Mouse (Mus musculus) liver, postnatal 0 days (tissue): Measurements from ENCODE around the gene Rnf41. TPM values are rescaled to one million over a fixed set of nuclear protein-coding genes. Genes with fewer than 3 reads are reported as not detected.

Source experiments
- ATAC-seq: fragments of 200-750 bp; cut with Nextera tagmentation; 2 replicates; pipeline ENCODE4 v1.8.0; 2017; ENCODE audit warnings: mild to moderate bottlenecking, moderate library complexity
- DNase-seq: peaks from one replicate; pipeline ENCODE4 v3.0.0-alpha.2; 2016
- H3K27ac ChIP-seq: fragments of 300-500 bp; sonication (generic); 2 replicates; pipeline ENCODE4 v1.5.1; 2014; ENCODE audit warnings: antibody characterized with exemption, moderate library complexity, mild to moderate bottlenecking, low read depth
- H3K27me3 ChIP-seq: fragments of 300-500 bp; sonication (generic); 2 replicates; pipeline ENCODE4 v1.6.1; 2014; ENCODE audit warnings: low read length, control low read depth, mixed read lengths; ENCODE audit not compliant: insufficient read depth
- H3K36me3 ChIP-seq: fragments of 300-500 bp; sonication (generic); replicated peaks from 2 replicates; pipeline ENCODE4 v1.6.1; 2014; ENCODE audit warnings: mild to moderate bottlenecking, control low read depth, low read length, moderate library complexity, mixed read lengths; ENCODE audit not compliant: insufficient read depth
- H3K4me1 ChIP-seq: fragments of 300-500 bp; sonication (generic); 2 replicates; pipeline ENCODE4 v1.6.1; 2014; ENCODE audit warnings: antibody characterized with exemption, mild to moderate bottlenecking, control low read depth; ENCODE audit not compliant: insufficient read depth
- H3K4me2 ChIP-seq: fragments of 300-500 bp; sonication (generic); 2 replicates; pipeline ENCODE4 v1.6.1; 2014; ENCODE audit warnings: low read depth, mild to moderate bottlenecking, low read length, moderate library complexity, mixed read lengths
- H3K4me3 ChIP-seq: fragments of 300-500 bp; sonication (generic); 2 replicates; pipeline ENCODE4 v1.5.1; 2014; ENCODE audit warnings: low read depth, low read length
- H3K9ac ChIP-seq: fragments of 300-500 bp; sonication (generic); replicated peaks from 2 replicates; pipeline ENCODE4 v1.6.1; 2014; ENCODE audit warnings: mild to moderate bottlenecking, moderate library complexity
- H3K9me3 ChIP-seq: fragments of 300-500 bp; sonication (generic); 2 replicates; pipeline ENCODE4 v1.6.1; 2016; ENCODE audit warnings: mild to moderate bottlenecking, control low read depth, low read length, mixed read lengths
- CTCF ChIP-seq: sonication (generic); IDR thresholded peaks from 2 replicates; pipeline ENCODE4 v1.5.1; 2016; ENCODE audit warnings: antibody characterized with exemption, low read depth
- EP300 ChIP-seq: IDR thresholded peaks from 2 replicates; pipeline ENCODE4 v1.6.1; 2016; ENCODE audit warnings: antibody characterized with exemption, low read depth, mild to moderate bottlenecking
- WGBS: fragments of 180-500 bp; shearing (Covaris S2); extraction: QIAGEN DNeasy Blood & Tissue Kit; methylation state at CpG from one replicate; pipeline ENCODE4 v1.1.7; 2014; ENCODE audit not compliant: insufficient replicate concordance; 5-methylcytosine and 5-hydroxymethylcytosine counted together
- polyA plus RNA-seq: library from polyadenylated mRNA; unstranded; fragments of >200 nt; fragmentation: Nextera tagmentation; extraction: Ambion mirVana; gene quantifications from 2 replicates; pipeline ENCODE4 v1.2.1, GENCODE M21; 2015

The Rnf41 gene
- polyA plus RNA-seq, 1 experiment from 2014 or later: 7.2 TPM

DNA sequence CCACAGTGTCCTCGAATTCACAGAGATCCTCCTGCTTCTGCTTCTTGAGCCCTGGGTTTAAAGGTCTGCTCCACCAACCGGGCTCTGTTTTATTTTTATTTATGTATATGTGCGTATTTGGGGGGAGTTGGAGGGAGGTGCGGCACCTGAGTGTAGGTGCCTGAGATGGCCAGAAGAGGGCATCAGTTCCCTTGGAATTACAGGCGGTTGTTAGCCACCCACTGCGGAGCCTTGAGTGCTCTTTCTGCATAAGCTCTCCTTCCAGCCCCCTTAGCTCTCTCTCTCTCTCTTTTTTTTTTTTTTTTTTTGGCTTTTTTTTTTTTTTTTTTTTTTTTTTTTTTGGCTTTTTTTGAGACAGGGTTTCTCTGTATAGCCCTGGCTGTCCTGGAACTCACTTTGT is 37.1 kb upstream of the Rnf41 start:
- H3K4me2 ChIP-seq: no peak overlapping the region
- 0 out of 2 replicates have a peak, but pooled peaks cover 6% of the 10 kb centered on the region for H3K36me3 ChIP-seq
- peak; percentile 52 for TF ChIP-seq CTCF
- no peak for TF ChIP-seq EP300
- peaks cover 23% of the 10 kb centered on the region for H3K4me1 ChIP-seq
- 78% methylated on average over 6 of the region's 6 CpGs for WGBS
- no peak overlapping the region for H3K27ac ChIP-seq
- H3K4me3 ChIP-seq: no peak overlapping the region
- no peak overlapping the region for H3K9ac ChIP-seq
- DNase-seq (no peak), ATAC-seq (no peak)
- no peaks in the 10 kb centered on the region for H3K9me3 ChIP-seq
- H3K27me3 ChIP-seq: no peaks in the 10 kb centered on the region

DNA sequence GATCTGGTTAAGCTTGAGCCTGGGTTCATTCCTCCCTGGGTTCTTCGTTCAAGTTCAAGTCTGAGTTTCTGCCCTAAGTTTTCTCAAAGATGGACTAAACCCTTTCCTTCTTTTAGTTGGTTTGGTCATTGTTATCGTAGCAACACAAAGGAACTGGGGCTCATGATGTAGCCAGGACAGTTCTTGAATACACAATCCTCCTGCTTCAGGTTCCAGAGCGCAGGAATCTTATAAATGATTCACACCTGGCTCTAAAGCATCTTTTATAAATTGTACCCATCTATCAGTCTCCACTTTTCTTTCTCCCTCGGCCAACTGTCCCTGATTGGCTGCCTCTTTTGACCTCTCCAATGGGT is 35.4 kb upstream of the Rnf41 start:
- H3K4me3 ChIP-seq: peak overlapping the region; percentile 96
- TF ChIP-seq EP300 (no peak), CTCF (no peak)
- no peaks in the 10 kb centered on the region for H3K27me3 ChIP-seq
- whole genome bisulfite sequencing: 59% methylated on average over 4 of the region's 4 CpGs
- DNase-seq: no peak
- no peaks in the 10 kb centered on the region for H3K9me3 ChIP-seq
- peaks cover 15% of the 10 kb centered on the region; the same call in 1 of the 2 replicates for H3K36me3 ChIP-seq
- H3K9ac ChIP-seq: peak overlapping the region; percentile 97
- H3K27ac ChIP-seq: peak overlapping the region; percentile 80
- peaks cover 19% of the 10 kb centered on the region for H3K4me1 ChIP-seq
- H3K4me2 ChIP-seq: peak overlapping the region; percentile 92
- ATAC-seq: no peak

DNA sequence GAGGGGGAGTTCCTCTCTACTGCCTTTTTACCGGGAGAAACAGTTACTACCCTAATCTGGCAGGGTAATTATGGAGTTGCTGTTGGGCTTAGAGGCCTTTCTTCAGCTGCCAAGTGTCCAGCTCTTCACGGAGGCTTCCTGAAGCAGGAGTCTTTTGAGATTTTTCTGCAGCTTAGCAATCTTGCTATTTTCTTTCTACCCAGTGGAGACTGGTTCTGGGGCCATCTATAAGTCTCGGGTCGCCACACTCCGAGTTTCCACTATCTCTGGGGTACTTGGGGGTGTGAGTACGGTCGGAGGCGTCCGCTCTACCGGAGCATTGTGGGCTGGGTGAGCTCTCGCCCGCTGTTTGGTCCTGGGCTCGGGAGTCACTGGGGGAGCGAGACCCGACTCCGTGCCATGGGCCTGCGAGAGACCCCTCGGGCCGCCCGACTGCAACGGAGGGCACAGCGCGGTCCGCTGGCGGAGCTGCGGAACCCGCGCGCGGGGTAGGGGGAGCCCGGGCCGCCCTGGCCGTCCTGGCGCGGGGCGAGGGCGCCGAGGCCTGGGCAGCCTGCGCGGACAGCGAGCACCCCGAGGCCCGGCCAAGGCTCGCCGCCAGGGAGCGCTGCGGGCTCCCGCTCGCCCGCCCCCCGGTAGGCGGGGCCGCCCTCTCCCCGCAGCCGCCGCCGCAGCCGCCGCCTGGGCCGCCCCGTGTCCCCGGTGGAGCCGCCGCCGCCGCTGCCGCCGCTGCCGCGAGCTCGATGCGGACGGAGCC is 34.8 kb upstream of the Rnf41 start, which contains the start of gene Ankrd52:
TSS of gene Ankrd52 (plus strand) at position 661 of the 757 bp plus-strand sequence.
- no peaks in the 10 kb centered on the region for H3K27me3 ChIP-seq
- H3K9ac ChIP-seq: peak within 1 kb of the TSS; percentile 97
- DNase-seq: peak; percentile 91
- H3K4me2 ChIP-seq: peak within 1 kb of the TSS; percentile 92
- peak within 1 kb of the TSS; percentile 80 for H3K27ac ChIP-seq
- ATAC-seq: peak; percentile 93
- peak within 1 kb of the TSS; percentile 96 for H3K4me3 ChIP-seq
- under 1% methylated on average over 37 of the region's 73 CpGs for WGBS
- H3K9me3 ChIP-seq: no peaks in the 10 kb centered on the region
- peaks cover 19% of the 10 kb centered on the region for H3K4me1 ChIP-seq
- peaks cover 19% of the 10 kb centered on the region for H3K36me3 ChIP-seq
- TF ChIP-seq EP300: no peak
- TF ChIP-seq CTCF: peak; percentile 53

DNA sequence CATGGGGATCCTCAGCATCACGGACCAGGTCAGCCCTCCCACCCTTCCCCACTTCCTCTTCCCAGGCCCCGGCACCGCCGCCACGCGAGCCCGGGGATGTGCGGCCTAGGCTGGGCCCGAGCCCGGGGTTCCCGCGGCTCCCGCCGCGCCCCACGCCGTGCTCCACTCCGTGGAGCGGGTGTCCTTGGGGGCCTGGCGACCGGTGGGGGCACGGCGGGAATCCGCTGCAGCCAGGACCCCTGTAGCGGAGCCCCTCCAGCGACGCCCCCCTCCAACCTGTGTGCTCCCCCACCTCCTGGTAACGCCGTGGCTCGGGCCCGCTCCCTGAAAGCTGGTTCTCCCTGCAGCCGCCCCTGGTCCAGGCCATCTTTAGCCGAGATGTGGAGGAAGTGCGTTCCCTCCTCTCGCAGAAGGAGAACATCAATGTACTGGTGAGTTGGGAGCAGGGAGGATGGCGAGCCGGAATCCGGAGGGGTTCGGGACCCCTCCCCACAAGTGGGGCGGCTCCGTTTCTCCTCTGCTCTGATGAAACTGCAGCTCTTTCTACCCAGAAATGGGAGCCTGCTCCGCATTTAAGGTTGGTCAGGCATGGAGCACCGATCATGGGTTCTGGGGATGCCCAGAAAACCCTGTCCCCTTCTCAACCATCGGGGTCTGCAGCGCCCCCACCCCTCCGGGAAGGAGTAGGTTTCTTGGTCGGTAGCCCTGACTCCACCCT is 34.1 kb upstream of the Rnf41 start:
- DNase-seq: no peak
- Histone ChIP-seq H3K9ac (peak overlapping the region; percentile 97), H3K4me3 (peak overlapping the region; percentile 96), H3K27ac (peak overlapping the region; percentile 80), H3K27me3 (no peaks in the 10 kb centered on the region), H3K36me3 (peaks cover 25% of the 10 kb centered on the region), H3K4me2 (peak overlapping the region; percentile 92), H3K4me1 (peaks cover 19% of the 10 kb centered on the region), H3K9me3 (no peaks in the 10 kb centered on the region)
- under 1% methylated on average over 29 of the region's 47 CpGs for WGBS
- TF ChIP-seq EP300: no peak
- TF ChIP-seq CTCF: no peak
- peak; percentile 74 for ATAC-seq

DNA sequence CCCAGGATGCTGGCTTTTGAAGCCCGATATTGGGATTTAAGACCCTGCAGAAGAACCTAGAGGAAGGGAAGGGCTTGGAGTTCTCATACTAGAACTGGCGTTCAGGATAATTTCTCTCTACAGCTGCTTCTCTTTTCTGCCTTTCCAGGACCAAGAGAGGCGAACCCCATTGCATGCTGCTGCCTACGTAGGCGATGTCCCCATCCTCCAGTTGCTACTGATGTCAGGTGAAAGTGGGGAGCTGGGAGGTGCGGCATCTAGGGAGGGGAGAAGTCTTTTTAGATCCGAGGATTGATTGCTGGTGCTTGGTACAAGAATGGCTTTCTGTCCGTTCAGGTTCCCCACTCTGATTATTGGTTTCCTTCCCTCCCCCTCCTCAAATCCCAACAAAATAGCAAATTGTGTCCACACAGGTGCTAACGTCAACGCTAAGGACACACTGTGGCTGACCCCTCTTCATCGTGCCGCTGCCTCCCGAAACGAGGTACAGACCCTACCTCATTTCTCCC is 33.5 kb upstream of the Rnf41 start:
- 65% methylated on average over 14 of the region's 14 CpGs for whole genome bisulfite sequencing
- peak overlapping the region; percentile 92 for H3K4me2 ChIP-seq
- ATAC-seq: no peak
- peaks cover 19% of the 10 kb centered on the region for H3K4me1 ChIP-seq
- peak overlapping the region; percentile 97 for H3K9ac ChIP-seq
- H3K27me3 ChIP-seq: no peaks in the 10 kb centered on the region
- no peak for DNase-seq
- no peak overlapping the region; the same call in 1 of the 2 replicates for H3K27ac ChIP-seq
- H3K36me3 ChIP-seq: peaks cover 31% of the 10 kb centered on the region
- H3K9me3 ChIP-seq: no peaks in the 10 kb centered on the region
- peak overlapping the region; percentile 96 for H3K4me3 ChIP-seq
- TF ChIP-seq CTCF: no peak
- TF ChIP-seq EP300: no peak

DNA sequence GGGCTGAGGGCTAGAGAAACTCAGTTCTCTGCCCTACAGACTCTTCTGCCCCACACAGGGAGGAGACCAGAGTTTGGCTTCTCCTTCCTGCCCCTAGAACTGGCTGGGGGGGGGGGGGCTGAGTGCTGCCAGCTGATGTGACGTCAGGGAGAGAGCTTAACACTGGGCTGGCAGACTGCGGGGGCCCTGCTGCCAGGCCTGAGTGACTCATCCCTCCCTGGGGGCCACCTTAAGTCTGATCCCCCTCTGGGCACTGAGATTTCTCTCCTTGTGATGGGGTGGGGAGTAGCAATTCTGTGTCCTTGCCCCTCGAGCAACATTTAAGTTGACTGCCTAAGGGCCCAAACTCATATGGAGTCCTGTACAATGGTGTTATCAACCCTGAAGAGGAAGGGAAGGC is 33.0 kb upstream of the Rnf41 start:
- Histone ChIP-seq H3K27ac (no peak overlapping the region; the same call in 1 of the 2 replicates), H3K9ac (peak overlapping the region; percentile 97; the same call in 1 of the 2 replicates), H3K27me3 (no peaks in the 10 kb centered on the region), H3K4me3 (no peak overlapping the region), H3K4me2 (no peak overlapping the region; the same call in 1 of the 2 replicates), H3K4me1 (peaks cover 19% of the 10 kb centered on the region), H3K9me3 (no peaks in the 10 kb centered on the region), H3K36me3 (peaks cover 36% of the 10 kb centered on the region)
- DNase-seq (no peak), ATAC-seq (no peak)
- WGBS: 73% methylated on average over 3 of the region's 3 CpGs
- TF ChIP-seq CTCF (no peak), EP300 (no peak)
